Mouse (Mus musculus): Measurements from ENCODE around the gene Akna. TPM values are rescaled to one million over a fixed set of nuclear protein-coding genes. Genes with fewer than 3 reads are reported as not detected.

The Akna gene
- total and polyA plus RNA-seq, 3 experiments: 3.9 to 14.1 TPM; not detected in 1

- H3K9me3 ChIP-seq (replicated peaks; ENCODE audit: insufficient read depth, low read length): no peaks in the 10 kb centered on the region
- peaks cover 6% of the 10 kb centered on the region; the same call in 1 of the 2 replicates for H3K79me2 ChIP-seq (ENCODE audit: control insufficient read depth, insufficient read depth, low read length, poor library complexity)
- peaks cover 12 to 47% of the 10 kb centered on the region in 2 experiments for H3K4me1 ChIP-seq (ENCODE audit: control insufficient read depth in 1 of 2, insufficient read depth in 2 of 2, low read length in 2 of 2)
- peak; percentile 71 for DNase-seq (ENCODE audit: low read depth, low spot score)
- H3K27ac ChIP-seq (ENCODE audit: control insufficient read depth, low read depth, low read length): peak overlapping the region; percentile 93
- H3K4me3 ChIP-seq (ENCODE audit: control insufficient read depth in 1 of 2, insufficient read depth in 1 of 2, low read depth in 2 of 2, low read length in 2 of 2): peak overlapping the region; percentile 58 to 90
- TF ChIP-seq E2F4 (IDR thresholded peaks at IDR 0.05; ENCODE audit: borderline replicate concordance, low read depth, low read length) (no peak), ZKSCAN1 (IDR thresholded peaks at IDR 0.05; ENCODE audit: low read depth, low read length) (no peak), MAFK (IDR thresholded peaks at IDR 0.05; ENCODE audit: borderline replicate concordance, low read depth, low read length) (no peak), GABPA (IDR thresholded peaks at IDR 0.05; ENCODE audit: low read depth, low read length) (no peak), CHD2 (IDR thresholded peaks at IDR 0.05; ENCODE audit: low read length) (no peak), RCOR1 (IDR thresholded peaks at IDR 0.05; ENCODE audit: low read depth, low read length) (no peak), TCF12 (IDR thresholded peaks at IDR 0.05; ENCODE audit: low read depth, low read length) (peak; percentile 18; the same call in 1 of the 2 replicates), POLR2A (IDR thresholded peaks at IDR 0.05; ENCODE audit: control insufficient read depth in 1 of 2, insufficient read depth in 1 of 2, low read depth in 1 of 2, low read length in 2 of 2, poor library complexity in 1 of 2) (0 out of 4 replicates have a peak, but pooled peaks of 1 of the 2 experiments have one; percentile 40), NRF1 (IDR thresholded peaks at IDR 0.05; ENCODE audit: insufficient read depth, low read depth, low read length, poor library complexity, severe bottlenecking) (no peak), MYC (IDR thresholded peaks at IDR 0.05; ENCODE audit: low read depth, low read length) (no peak), RAD21 (IDR thresholded peaks at IDR 0.05; ENCODE audit: low read depth, low read length) (no peak; the same call in 1 of the 2 replicates), NELFE (IDR thresholded peaks at IDR 0.05; ENCODE audit: low read depth, low read length) (no peak; the same call in 1 of the 2 replicates), USF2 (IDR thresholded peaks at IDR 0.05; ENCODE audit: borderline replicate concordance in 1 of 2, insufficient read depth in 1 of 2, low read depth in 1 of 2, low read length in 2 of 2) (no peak), ETS1 (IDR thresholded peaks at IDR 0.05; ENCODE audit: low read depth, low read length) (peak; percentile 55; the same call in 1 of the 2 replicates), KAT2A (conservative IDR thresholded peaks at IDR 0.05; ENCODE audit: low read depth, low read length) (no peak), ZNF384 (IDR thresholded peaks at IDR 0.05; ENCODE audit: low read depth, low read length) (no peak), MEF2A (IDR thresholded peaks at IDR 0.05; ENCODE audit: extremely low read depth, insufficient replicate concordance, low read depth, low read length, poor library complexity, severe bottlenecking) (no peak), SIN3A (IDR thresholded peaks at IDR 0.05; ENCODE audit: low read length) (peak; percentile 50), ZMIZ1 (IDR thresholded peaks at IDR 0.05; ENCODE audit: low read depth, low read length) (no peak), USF1 (IDR thresholded peaks at IDR 0.05; ENCODE audit: low read depth, low read length) (peak; percentile 79), HCFC1 (IDR thresholded peaks at IDR 0.05; ENCODE audit: low read depth, low read length) (no peak), CTCF (IDR thresholded peaks at IDR 0.05 in 2 of 3, conservative IDR thresholded peaks at IDR 0.05 in 1 of 3; ENCODE audit: control insufficient read depth in 1 of 3, insufficient read depth in 1 of 3, low read depth in 2 of 3, low read length in 3 of 3, poor library complexity in 1 of 3, severe bottlenecking in 1 of 3) (no peak), ELF1 (IDR thresholded peaks at IDR 0.05; ENCODE audit: low read depth, low read length) (0 out of 2 replicates have a peak, but pooled peaks have one; percentile 32), TAL1 (IDR thresholded peaks at IDR 0.05; ENCODE audit: low read length) (no peak), BHLHE40 (IDR thresholded peaks at IDR 0.05; ENCODE audit: borderline replicate concordance, low read depth, low read length) (no peak), MYB (IDR thresholded peaks at IDR 0.05; ENCODE audit: low read depth, low read length) (no peak), EP300 (IDR thresholded peaks at IDR 0.05; ENCODE audit: low read depth in 1 of 2, low read length in 2 of 2) (no peak), JUND (IDR thresholded peaks at IDR 0.05; ENCODE audit: low read depth, low read length) (no peak), MXI1 (IDR thresholded peaks at IDR 0.05; ENCODE audit: low read depth, low read length) (peak; percentile 52; the same call in 1 of the 2 replicates), GATA1 (IDR thresholded peaks at IDR 0.05; ENCODE audit: low read depth, low read length) (no peak), SMC3 (IDR thresholded peaks at IDR 0.05; ENCODE audit: low read depth, low read length) (no peak), MAZ (IDR thresholded peaks at IDR 0.05; ENCODE audit: low read depth, low read length) (no peak), MAX (IDR thresholded peaks at IDR 0.05; ENCODE audit: low read length) (peak; percentile 46; the same call in 1 of the 2 replicates)
- no peaks in the 10 kb centered on the region for H3K27me3 ChIP-seq (ENCODE audit: control insufficient read depth in 1 of 2, insufficient read depth in 2 of 2, low read length in 2 of 2)
- H3K9ac ChIP-seq (ENCODE audit: control insufficient read depth, low read depth, low read length, poor library complexity, severe bottlenecking): peak overlapping the region; percentile 86
- H3K36me3 ChIP-seq (ENCODE audit: control insufficient read depth in 1 of 2, insufficient read depth in 2 of 2, low read length in 2 of 2): peaks cover 0 to 28% of the 10 kb centered on the region in 2 experiments; a peak in 2 of 4 replicates
Measured at GRCm38 (mm10) chr4:63409317-63409907, 6.3 kb upstream of the Akna start.

All from MEL (cell line).